Mouse (Mus musculus) cortical plate, adult 2 months (tissue): ENCODE results near the gene Grk3.

Experiments used
- CTCF ChIP-seq: fragments of 200-500 bp; IDR thresholded peaks from 2 replicates; pipeline ENCODE4 v1.5.1; 2011; ENCODE audit warnings: mild to moderate bottlenecking, control low read depth, low read length; ENCODE audit not compliant: insufficient read depth; ENCODE audit errors: extremely low read depth
- POLR2A ChIP-seq: fragments of 200-500 bp; IDR thresholded peaks from 2 replicates; pipeline ENCODE4 v1.6.1; 2011; ENCODE audit warnings: mild to moderate bottlenecking, low read length, control low read depth; ENCODE audit not compliant: insufficient read depth; ENCODE audit errors: extremely low read depth

- no peak for TF ChIP-seq CTCF
- TF ChIP-seq POLR2A, result no peak
Observed at GRCm38 (mm10) chr5:112895674-112896654, 119.6 kb downstream of the Grk3 start, which contains the start of gene Myo18b.
